Mouse (Mus musculus) heart, postnatal 10 days (tissue): ENCODE measurements around the gene Fam43b. TPM values are rescaled to one million over a fixed set of nuclear protein-coding genes. Genes with fewer than 3 reads are reported as not detected.
"Not testable (repeated sequence)": the region's sequence is repeated elsewhere in the genome, so short reads cannot be mapped to it uniquely, and the experiment has no call there.

Source experiments
- DNase-seq, 2 experiments: peaks; one replicate each; pipeline ENCODE4 v3.0.0; 2021
- intact Hi-C: fragments of 180-260 bp; cut with DNase I; formaldehyde crosslinking; loops from one replicate; pipeline ENCODE4 v1.15.1; 2025
- total RNA-seq, 2 experiments: library from RNA; stranded (reverse); gene quantifications; 2 replicates each; pipeline ENCODE4 v1.2.3; 2021

Gene Fam43b
- total RNA-seq: not detected

- peak; percentile 34 to 52 for DNase-seq
- intact Hi-C loops: no loop called here
Measured at GRCm38 (mm10) chr4:138395971-138396645, at the start of gene Fam43b. Fam43b (minus strand) TSS chr4:138396528.

GRCm38 (mm10) chr4:138444941-138445340 is 48.6 kb upstream of the Fam43b start:
- no peak for DNase-seq
- intact Hi-C loops: no loop called here

- intact Hi-C loops: no loop called here
- DNase-seq: no peak
Measured at GRCm38 (mm10) chr4:138440062-138440461, 43.7 kb upstream of the Fam43b start.

- intact Hi-C loops: no loop called here
- peak; percentile 96 to 99 for DNase-seq
Measured at GRCm38 (mm10) chr4:138434347-138435316, 38.3 kb upstream of the Fam43b start, which contains the start of gene Mul1. Mul1 (plus strand) TSS chr4:138434671.

GRCm38 (mm10) chr4:138431340-138431739 is 35.0 kb upstream of the Fam43b start:
- intact Hi-C loops: no loop called here
- DNase-seq: no peak

GRCm38 (mm10) chr4:138429778-138430177 is 33.5 kb upstream of the Fam43b start:
- DNase-seq: peak; percentile 38 to 57
- intact Hi-C loops: no loop called here

- intact Hi-C loops: loop anchor here (1.0 kb wide), 2 partner anchors 48 to 108 kb away; no protein-coding TSS in a partner anchor
Measured at GRCm38 (mm10) chr4:138426778-138427705, 30.7 kb upstream of the Fam43b start.

GRCm38 (mm10) chr4:138425604-138426003 is 29.3 kb upstream of the Fam43b start:
- intact Hi-C loops: loop anchor here (1.0 kb wide), 2 partner anchors 46 to 106 kb away; no protein-coding TSS in a partner anchor
- not testable (repeated sequence) for DNase-seq

More at GRCm38 (mm10) chr4:138426778-138427705, 30.7 kb upstream of the Fam43b start:
- DNase-seq: peak; percentile 88 to 94

GRCm38 (mm10) chr4:138425028-138425427 is 28.7 kb upstream of the Fam43b start:
- no peak for DNase-seq
- intact Hi-C loops: no loop called here

GRCm38 (mm10) chr4:138418340-138418957 is 22.1 kb upstream of the Fam43b start:
- intact Hi-C loops: no loop called here
- DNase-seq: no peak

- no peak for DNase-seq
- intact Hi-C loops: no loop called here
Measured at GRCm38 (mm10) chr4:138417882-138418281, 21.6 kb upstream of the Fam43b start.

- no peak for DNase-seq
- intact Hi-C loops: no loop called here
Measured at GRCm38 (mm10) chr4:138416414-138416813, 20.1 kb upstream of the Fam43b start.

- no peak for DNase-seq
- intact Hi-C loops: no loop called here
Measured at GRCm38 (mm10) chr4:138415991-138416390, 19.7 kb upstream of the Fam43b start.

- DNase-seq: peak in 1 of 2 experiments; percentile 38
- intact Hi-C loops: no loop called here
Measured at GRCm38 (mm10) chr4:138414725-138415124, 18.4 kb upstream of the Fam43b start.

- intact Hi-C loops: no loop called here
- DNase-seq: no peak
Measured at GRCm38 (mm10) chr4:138411504-138412121, 15.3 kb upstream of the Fam43b start.

GRCm38 (mm10) chr4:138411011-138411410 is 14.7 kb upstream of the Fam43b start:
- DNase-seq: no peak
- intact Hi-C loops: no loop called here

- intact Hi-C loops: no loop called here
- DNase-seq: peak; percentile 39 to 51
Measured at GRCm38 (mm10) chr4:138407479-138408194, 11.3 kb upstream of the Fam43b start.

GRCm38 (mm10) chr4:138404806-138405205 is 8.5 kb upstream of the Fam43b start:
- intact Hi-C loops: no loop called here

GRCm38 (mm10) chr4:138396711-138397110 is 383 bp upstream of the Fam43b start:
- intact Hi-C loops: no loop called here
- DNase-seq: no peak

More at GRCm38 (mm10) chr4:138404806-138405205, 8.5 kb upstream of the Fam43b start:
- DNase-seq: peak in 1 of 2 experiments; percentile 48
